Mouse (Mus musculus): ENCODE data around the gene Creb5. TPM values are rescaled to one million over a fixed set of nuclear protein-coding genes. Genes with fewer than 3 reads are reported as not detected.
"Not testable (repeated sequence)": the region's sequence is repeated elsewhere in the genome, so short reads cannot be mapped to it uniquely, and the experiment has no call there.

The Creb5 gene
- polyA plus RNA-seq, 1 experiment from 2014 or later: 10.0 TPM

- H3K27me3 ChIP-seq (ENCODE audit: control insufficient read depth, insufficient read depth, low read length): no peaks in the 10 kb centered on the region
- peaks cover 7% of the 10 kb centered on the region; the same call in 1 of the 2 replicates for H3K4me1 ChIP-seq (ENCODE audit: control insufficient read depth, insufficient read depth, low read length)
- H3K36me3 ChIP-seq (ENCODE audit: control insufficient read depth, insufficient read depth, low read length): no peaks in the 10 kb centered on the region
- no peak for ATAC-seq (ENCODE audit: insufficient read depth, low FRiP score)
- H3K4me2 ChIP-seq (ENCODE audit: low read depth, low read length): no peak overlapping the region
- no peak overlapping the region for H3K4me3 ChIP-seq (replicated peaks; ENCODE audit: low read length)
- no peaks in the 10 kb centered on the region for H3K9me3 ChIP-seq (replicated peaks; ENCODE audit: control insufficient read depth, low read length)
- 90% methylated on average over 3 of the region's 3 CpGs for WGBS
- H3K9ac ChIP-seq (ENCODE audit: low read length): no peak overlapping the region
- H3K27ac ChIP-seq (ENCODE audit: low read length): no peak overlapping the region
These were observed 109.4 kb downstream of the Creb5 start for GRCm38 (mm10) chr6:53396421-53396820.

GRCm38 (mm10) chr6:53397797-53398196 is 110.7 kb downstream of the Creb5 start:
- no peaks in the 10 kb centered on the region for H3K27me3 ChIP-seq (ENCODE audit: control insufficient read depth, insufficient read depth, low read length)
- H3K9ac ChIP-seq (ENCODE audit: low read length): 0 out of 2 replicates have a peak overlapping the region, but pooled peaks have one; percentile 24
- H3K27ac ChIP-seq (ENCODE audit: low read length): peak overlapping the region; percentile 43; the same call in 1 of the 2 replicates
- 63% methylated on average over 4 of the region's 4 CpGs for WGBS
- H3K9me3 ChIP-seq (replicated peaks; ENCODE audit: control insufficient read depth, low read length): no peaks in the 10 kb centered on the region
- ATAC-seq (ENCODE audit: insufficient read depth, low FRiP score): no peak
- no peak overlapping the region for H3K4me2 ChIP-seq (ENCODE audit: low read depth, low read length)
- no peak overlapping the region for H3K4me3 ChIP-seq (replicated peaks; ENCODE audit: low read length)
- peaks cover 7% of the 10 kb centered on the region; the same call in 1 of the 2 replicates for H3K4me1 ChIP-seq (ENCODE audit: control insufficient read depth, insufficient read depth, low read length)
- no peaks in the 10 kb centered on the region for H3K36me3 ChIP-seq (ENCODE audit: control insufficient read depth, insufficient read depth, low read length)

- H3K9ac ChIP-seq (ENCODE audit: low read length): 0 out of 2 replicates have a peak overlapping the region, but pooled peaks have one; percentile 24
- H3K9me3 ChIP-seq (replicated peaks; ENCODE audit: control insufficient read depth, low read length): no peaks in the 10 kb centered on the region
- no peak overlapping the region for H3K4me3 ChIP-seq (replicated peaks; ENCODE audit: low read length)
- H3K4me2 ChIP-seq (ENCODE audit: low read depth, low read length): 0 out of 2 replicates have a peak overlapping the region, but pooled peaks have one; percentile 0
- peak; percentile 80 for ATAC-seq (ENCODE audit: insufficient read depth, low FRiP score)
- H3K4me1 ChIP-seq (ENCODE audit: control insufficient read depth, insufficient read depth, low read length): peaks cover 7% of the 10 kb centered on the region; the same call in 1 of the 2 replicates
- no peaks in the 10 kb centered on the region for H3K27me3 ChIP-seq (ENCODE audit: control insufficient read depth, insufficient read depth, low read length)
- WGBS: 23% methylated on average over 18 of the region's 18 CpGs
- no peaks in the 10 kb centered on the region for H3K36me3 ChIP-seq (ENCODE audit: control insufficient read depth, insufficient read depth, low read length)
- peak overlapping the region; percentile 43; the same call in 1 of the 2 replicates for H3K27ac ChIP-seq (ENCODE audit: low read length)
These were observed 111.4 kb downstream of the Creb5 start for GRCm38 (mm10) chr6:53398297-53399140.

- Histone ChIP-seq H3K9me3 (replicated peaks; ENCODE audit: control insufficient read depth, low read length) (no peaks in the 10 kb centered on the region), H3K27me3 (ENCODE audit: control insufficient read depth, insufficient read depth, low read length) (no peaks in the 10 kb centered on the region), H3K4me2 (ENCODE audit: low read depth, low read length) (no peak overlapping the region), H3K27ac (ENCODE audit: low read length) (no peak overlapping the region), H3K9ac (ENCODE audit: low read length) (no peak overlapping the region), H3K4me1 (ENCODE audit: control insufficient read depth, insufficient read depth, low read length) (no peaks in the 10 kb centered on the region), H3K36me3 (ENCODE audit: control insufficient read depth, insufficient read depth, low read length) (no peaks in the 10 kb centered on the region), H3K4me3 (replicated peaks; ENCODE audit: low read length) (no peak overlapping the region)
- WGBS: 71% methylated on average over 6 of the region's 6 CpGs
- ATAC-seq (ENCODE audit: insufficient read depth, low FRiP score): no peak
These were observed 114.3 kb downstream of the Creb5 start for GRCm38 (mm10) chr6:53401364-53401763.

- H3K9me3 ChIP-seq (replicated peaks; ENCODE audit: control insufficient read depth, low read length); H3K4me3 ChIP-seq (replicated peaks; ENCODE audit: low read length); H3K27me3 ChIP-seq (ENCODE audit: control insufficient read depth, insufficient read depth, low read length); H3K4me1 ChIP-seq (ENCODE audit: control insufficient read depth, insufficient read depth, low read length); H3K9ac ChIP-seq (ENCODE audit: low read length); ATAC-seq (ENCODE audit: insufficient read depth, low FRiP score); H3K4me2 ChIP-seq (ENCODE audit: low read depth, low read length); H3K36me3 ChIP-seq (ENCODE audit: control insufficient read depth, insufficient read depth, low read length); H3K27ac ChIP-seq (ENCODE audit: low read length): not testable (repeated sequence)
- 90% methylated on average over 7 of the region's 7 CpGs for WGBS
These were observed 115.5 kb downstream of the Creb5 start for GRCm38 (mm10) chr6:53402551-53402950.

- ATAC-seq (ENCODE audit: insufficient read depth, low FRiP score): no peak
- no peaks in the 10 kb centered on the region for H3K4me1 ChIP-seq (ENCODE audit: control insufficient read depth, insufficient read depth, low read length)
- H3K4me2 ChIP-seq (ENCODE audit: low read depth, low read length): no peak overlapping the region
- WGBS: 86% methylated on average over 6 of the region's 6 CpGs
- no peaks in the 10 kb centered on the region for H3K36me3 ChIP-seq (ENCODE audit: control insufficient read depth, insufficient read depth, low read length)
- H3K9ac ChIP-seq (ENCODE audit: low read length): no peak overlapping the region
- H3K27ac ChIP-seq (ENCODE audit: low read length): no peak overlapping the region
- no peaks in the 10 kb centered on the region for H3K27me3 ChIP-seq (ENCODE audit: control insufficient read depth, insufficient read depth, low read length)
- H3K4me3 ChIP-seq (replicated peaks; ENCODE audit: low read length): no peak overlapping the region
- no peaks in the 10 kb centered on the region for H3K9me3 ChIP-seq (replicated peaks; ENCODE audit: control insufficient read depth, low read length)
These were observed 122.1 kb downstream of the Creb5 start for GRCm38 (mm10) chr6:53409183-53409582.

GRCm38 (mm10) chr6:53421345-53421744 is 134.3 kb downstream of the Creb5 start:
- Histone ChIP-seq H3K9me3 (replicated peaks; ENCODE audit: control insufficient read depth, low read length) (no peaks in the 10 kb centered on the region), H3K27ac (ENCODE audit: low read length) (no peak overlapping the region), H3K4me3 (replicated peaks; ENCODE audit: low read length) (no peak overlapping the region), H3K4me1 (ENCODE audit: control insufficient read depth, insufficient read depth, low read length) (no peaks in the 10 kb centered on the region), H3K27me3 (ENCODE audit: control insufficient read depth, insufficient read depth, low read length) (no peaks in the 10 kb centered on the region), H3K36me3 (ENCODE audit: control insufficient read depth, insufficient read depth, low read length) (no peaks in the 10 kb centered on the region), H3K9ac (ENCODE audit: low read length) (no peak overlapping the region), H3K4me2 (ENCODE audit: low read depth, low read length) (no peak overlapping the region)
- WGBS: 42% methylated on average over 3 of the region's 3 CpGs
- ATAC-seq (ENCODE audit: insufficient read depth, low FRiP score): no peak

- H3K9ac ChIP-seq (ENCODE audit: low read length): no peak overlapping the region
- no peaks in the 10 kb centered on the region for H3K9me3 ChIP-seq (replicated peaks; ENCODE audit: control insufficient read depth, low read length)
- no peaks in the 10 kb centered on the region for H3K36me3 ChIP-seq (ENCODE audit: control insufficient read depth, insufficient read depth, low read length)
- no peaks in the 10 kb centered on the region for H3K27me3 ChIP-seq (ENCODE audit: control insufficient read depth, insufficient read depth, low read length)
- WGBS: 55% methylated on average over 7 of the region's 7 CpGs
- no peaks in the 10 kb centered on the region for H3K4me1 ChIP-seq (ENCODE audit: control insufficient read depth, insufficient read depth, low read length)
- H3K4me3 ChIP-seq (replicated peaks; ENCODE audit: low read length): no peak overlapping the region
- no peak overlapping the region for H3K27ac ChIP-seq (ENCODE audit: low read length)
- no peak for ATAC-seq (ENCODE audit: insufficient read depth, low FRiP score)
- no peak overlapping the region for H3K4me2 ChIP-seq (ENCODE audit: low read depth, low read length)
These were observed 142.3 kb downstream of the Creb5 start for GRCm38 (mm10) chr6:53429368-53429767.

GRCm38 (mm10) chr6:53429891-53430290 is 142.8 kb downstream of the Creb5 start:
- Histone ChIP-seq H3K9me3 (replicated peaks; ENCODE audit: control insufficient read depth, low read length) (no peaks in the 10 kb centered on the region), H3K4me1 (ENCODE audit: control insufficient read depth, insufficient read depth, low read length) (no peaks in the 10 kb centered on the region), H3K9ac (ENCODE audit: low read length) (no peak overlapping the region), H3K4me2 (ENCODE audit: low read depth, low read length) (no peak overlapping the region), H3K27ac (ENCODE audit: low read length) (no peak overlapping the region), H3K4me3 (replicated peaks; ENCODE audit: low read length) (no peak overlapping the region), H3K27me3 (ENCODE audit: control insufficient read depth, insufficient read depth, low read length) (no peaks in the 10 kb centered on the region), H3K36me3 (ENCODE audit: control insufficient read depth, insufficient read depth, low read length) (no peaks in the 10 kb centered on the region)
- WGBS: 35% methylated on average over 4 of the region's 4 CpGs
- ATAC-seq (ENCODE audit: insufficient read depth, low FRiP score): no peak
